Mouse (Mus musculus): ENCODE data around the gene Zbtb8os. TPM values are rescaled to one million over a fixed set of nuclear protein-coding genes. Genes with fewer than 3 reads are reported as not detected.
"Not testable (repeated sequence)": the region's sequence is repeated elsewhere in the genome, so short reads cannot be mapped to it uniquely, and the experiment has no call there.

Zbtb8os gene
- polyA plus RNA-seq, 1 experiment from 2014 or later = 48.1 TPM

DNA sequence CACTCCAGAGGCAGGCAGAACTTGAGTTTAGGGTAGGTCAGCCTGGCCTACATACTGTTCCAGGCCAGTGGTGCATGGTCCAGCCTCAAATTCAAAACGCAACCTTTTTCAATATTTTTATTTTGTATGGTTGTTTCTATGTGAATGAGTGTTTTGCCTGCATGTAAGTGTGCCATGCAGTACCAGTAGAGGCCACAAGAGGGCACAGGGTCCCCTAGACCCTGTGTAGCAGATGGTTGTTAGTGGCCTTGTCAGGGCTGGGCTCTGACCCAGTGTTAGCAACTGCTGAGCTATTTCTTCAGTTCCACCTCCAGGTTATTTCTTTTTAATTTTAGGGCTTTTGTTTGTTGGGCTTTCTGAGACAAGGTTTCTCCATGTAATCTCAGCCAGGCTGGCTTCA, 15.1 kb downstream of the Zbtb8os start:
- Histone ChIP-seq H3K4me3 (ENCODE audit: control insufficient read depth in 1 of 2, insufficient read depth in 1 of 2, low read depth in 1 of 2, low read length in 2 of 2) (no peak overlapping the region), H3K9ac (ENCODE audit: low read length) (no peak overlapping the region), H3K4me1 (ENCODE audit: control insufficient read depth in 2 of 2, insufficient read depth in 2 of 2, low read length in 2 of 2) (no peaks in the 10 kb centered on the region), H3K27ac (replicated peaks in 1 of 2; ENCODE audit: control insufficient read depth in 1 of 2, insufficient read depth in 1 of 2, low read depth in 2 of 2, low read length in 2 of 2) (no peak overlapping the region), H3K9me3 (ENCODE audit: control insufficient read depth, low read length) (no peaks in the 10 kb centered on the region), H3K4me2 (ENCODE audit: low read length) (no peak overlapping the region), H3K27me3 (ENCODE audit: control insufficient read depth, insufficient read depth, low read length) (no peaks in the 10 kb centered on the region), H3K36me3 (ENCODE audit: control insufficient read depth, insufficient read depth, low read length) (peaks cover 36% of the 10 kb centered on the region)
- WGBS = 10% methylated on average over 1 of the region's 1 CpGs
- ATAC-seq (ENCODE audit: insufficient number of reproducible peaks, insufficient read depth, low FRiP score, low read depth) = peak; percentile 72

DNA sequence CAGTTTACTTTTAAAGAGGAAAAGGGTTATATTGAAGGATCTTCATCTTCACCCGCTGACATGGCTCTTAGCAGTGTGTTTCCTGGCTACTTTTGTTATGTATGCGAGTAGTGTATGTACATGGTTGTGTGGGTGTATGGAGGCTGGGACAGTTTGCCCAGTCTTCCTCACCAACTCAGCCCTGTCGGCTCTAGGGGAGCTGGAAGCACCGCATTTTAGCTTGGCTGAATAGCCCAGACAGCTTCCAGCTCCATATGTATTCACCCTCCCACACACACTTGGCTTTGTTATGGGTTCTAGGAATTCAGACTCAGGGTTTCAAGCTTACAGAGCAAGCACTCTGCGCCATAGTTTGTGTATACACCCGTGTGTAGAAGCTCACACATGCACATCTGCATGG, 15.6 kb downstream of the Zbtb8os start:
- no peak for ATAC-seq (ENCODE audit: insufficient number of reproducible peaks, insufficient read depth, low FRiP score, low read depth)
- Histone ChIP-seq H3K27me3 (ENCODE audit: control insufficient read depth, insufficient read depth, low read length) (no peaks in the 10 kb centered on the region), H3K9ac (ENCODE audit: low read length) (no peak overlapping the region), H3K4me1 (ENCODE audit: control insufficient read depth in 2 of 2, insufficient read depth in 2 of 2, low read length in 2 of 2) (no peaks in the 10 kb centered on the region), H3K27ac (replicated peaks in 1 of 2; ENCODE audit: control insufficient read depth in 1 of 2, insufficient read depth in 1 of 2, low read depth in 2 of 2, low read length in 2 of 2) (no peak overlapping the region), H3K36me3 (ENCODE audit: control insufficient read depth, insufficient read depth, low read length) (peaks cover 41% of the 10 kb centered on the region), H3K9me3 (ENCODE audit: control insufficient read depth, low read length) (no peaks in the 10 kb centered on the region), H3K4me2 (ENCODE audit: low read length) (no peak overlapping the region), H3K4me3 (ENCODE audit: control insufficient read depth in 1 of 2, insufficient read depth in 1 of 2, low read depth in 1 of 2, low read length in 2 of 2) (no peak overlapping the region)
- WGBS = 76% methylated on average over 6 of the region's 6 CpGs

DNA sequence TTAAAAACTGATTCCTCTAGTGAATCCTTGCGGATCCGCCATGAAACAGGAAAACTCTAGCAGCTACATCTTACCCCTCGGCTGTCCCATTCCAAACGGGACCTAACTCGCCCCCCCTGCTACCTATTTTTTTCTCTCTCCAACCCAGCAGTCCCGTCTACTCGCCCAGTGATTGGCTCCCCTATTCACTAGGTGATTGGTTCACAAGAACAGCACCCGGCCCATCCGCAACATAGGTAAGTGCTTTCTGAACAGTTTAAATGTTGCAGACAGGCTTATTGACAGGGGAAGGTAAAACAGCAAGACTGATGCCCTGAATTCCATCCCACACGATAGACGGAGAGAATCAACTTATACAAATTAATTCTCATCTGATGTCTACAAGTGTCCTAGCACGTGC, 17.7 kb downstream of the Zbtb8os start:
- WGBS = 85% methylated on average over 12 of the region's 12 CpGs
- no peak overlapping the region for H3K27ac ChIP-seq (replicated peaks in 1 of 2; ENCODE audit: control insufficient read depth in 1 of 2, insufficient read depth in 1 of 2, low read depth in 2 of 2, low read length in 2 of 2)
- H3K9ac ChIP-seq (ENCODE audit: low read length) = no peak overlapping the region
- peaks cover 53% of the 10 kb centered on the region for H3K36me3 ChIP-seq (ENCODE audit: control insufficient read depth, insufficient read depth, low read length)
- H3K4me1 ChIP-seq (ENCODE audit: control insufficient read depth in 2 of 2, insufficient read depth in 2 of 2, low read length in 2 of 2) = no peaks in the 10 kb centered on the region
- H3K4me2 ChIP-seq (ENCODE audit: low read length) = no peak overlapping the region
- H3K9me3 ChIP-seq (ENCODE audit: control insufficient read depth, low read length) = no peaks in the 10 kb centered on the region
- H3K4me3 ChIP-seq (ENCODE audit: control insufficient read depth in 1 of 2, insufficient read depth in 1 of 2, low read depth in 1 of 2, low read length in 2 of 2) = no peak overlapping the region
- ATAC-seq (ENCODE audit: insufficient number of reproducible peaks, insufficient read depth, low FRiP score, low read depth) = no peak
- H3K27me3 ChIP-seq (ENCODE audit: control insufficient read depth, insufficient read depth, low read length) = no peaks in the 10 kb centered on the region

DNA sequence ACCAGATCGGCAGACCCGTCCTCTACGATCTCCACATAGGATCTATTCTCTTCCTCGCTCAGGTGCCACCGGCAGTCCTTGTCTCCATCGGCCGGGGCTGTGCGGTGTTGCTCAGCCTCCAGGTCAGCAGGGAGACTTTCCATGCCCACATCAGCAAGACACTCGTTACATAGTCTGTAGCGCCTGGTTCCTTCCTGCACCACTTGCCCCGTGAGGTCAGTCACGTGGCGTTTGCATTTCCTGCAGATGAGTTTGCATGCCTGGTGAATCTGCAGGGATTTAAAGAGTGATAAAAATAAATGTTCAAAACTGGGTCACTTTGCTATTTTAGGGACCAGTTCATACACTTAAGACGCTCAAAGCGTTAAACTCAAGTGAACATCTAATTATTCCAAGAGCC, 18.7 kb downstream of the Zbtb8os start:
- H3K36me3 ChIP-seq (ENCODE audit: control insufficient read depth, insufficient read depth, low read length) = peaks cover 57% of the 10 kb centered on the region
- WGBS = 72% methylated on average over 15 of the region's 15 CpGs

DNA sequence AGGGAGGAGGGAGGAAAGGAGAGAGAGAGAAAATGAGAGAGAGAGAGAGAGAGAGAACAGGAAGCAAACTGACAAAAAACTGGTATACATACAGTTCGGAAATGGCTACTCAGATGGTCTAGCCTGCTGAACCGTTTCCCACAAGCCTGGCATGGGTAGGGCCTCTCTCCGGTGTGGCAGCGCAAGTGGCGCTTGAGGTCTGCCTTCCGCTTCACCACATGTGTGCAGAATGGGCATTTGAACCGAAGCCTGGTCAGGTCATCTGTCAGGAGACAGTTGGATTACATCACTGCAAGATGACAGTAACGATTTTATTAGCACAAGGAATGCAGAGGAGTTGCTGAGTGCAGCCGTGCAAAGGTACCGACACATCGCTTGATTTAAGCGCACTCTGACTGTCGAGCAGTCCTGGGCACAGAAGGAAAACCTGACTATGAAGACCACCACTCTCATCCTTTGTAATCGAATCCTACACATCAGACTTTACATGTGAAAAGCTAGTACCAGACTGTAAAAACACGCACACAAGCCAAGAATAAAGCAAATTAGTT, 22.2 kb downstream of the Zbtb8os start:
- Histone ChIP-seq H3K4me1 (ENCODE audit: control insufficient read depth in 2 of 2, insufficient read depth in 2 of 2, low read length in 2 of 2) (no peaks in the 10 kb centered on the region), H3K36me3 (ENCODE audit: control insufficient read depth, insufficient read depth, low read length) (peaks cover 66% of the 10 kb centered on the region), H3K27me3 (ENCODE audit: control insufficient read depth, insufficient read depth, low read length) (no peaks in the 10 kb centered on the region), H3K27ac (replicated peaks in 1 of 2; ENCODE audit: control insufficient read depth in 1 of 2, insufficient read depth in 1 of 2, low read depth in 2 of 2, low read length in 2 of 2) (no peak overlapping the region), H3K9me3 (ENCODE audit: control insufficient read depth, low read length) (no peaks in the 10 kb centered on the region), H3K9ac (ENCODE audit: low read length) (no peak overlapping the region), H3K4me3 (ENCODE audit: control insufficient read depth in 1 of 2, insufficient read depth in 1 of 2, low read depth in 1 of 2, low read length in 2 of 2) (no peak overlapping the region), H3K4me2 (ENCODE audit: low read length) (no peak overlapping the region)
- 79% methylated on average over 15 of the region's 15 CpGs for WGBS
- ATAC-seq (ENCODE audit: insufficient number of reproducible peaks, insufficient read depth, low FRiP score, low read depth) = no peak

More for the DNA sequence above, 18.7 kb downstream of the Zbtb8os start:
- H3K4me1 ChIP-seq (ENCODE audit: control insufficient read depth in 2 of 2, insufficient read depth in 2 of 2, low read length in 2 of 2) = no peaks in the 10 kb centered on the region
- no peaks in the 10 kb centered on the region for H3K27me3 ChIP-seq (ENCODE audit: control insufficient read depth, insufficient read depth, low read length)
- no peak overlapping the region for H3K4me2 ChIP-seq (ENCODE audit: low read length)
- ATAC-seq (ENCODE audit: insufficient number of reproducible peaks, insufficient read depth, low FRiP score, low read depth) = no peak
- H3K4me3 ChIP-seq (ENCODE audit: control insufficient read depth in 1 of 2, insufficient read depth in 1 of 2, low read depth in 1 of 2, low read length in 2 of 2) = no peak overlapping the region
- no peaks in the 10 kb centered on the region for H3K9me3 ChIP-seq (ENCODE audit: control insufficient read depth, low read length)
- no peak overlapping the region for H3K27ac ChIP-seq (replicated peaks in 1 of 2; ENCODE audit: control insufficient read depth in 1 of 2, insufficient read depth in 1 of 2, low read depth in 2 of 2, low read length in 2 of 2)
- no peak overlapping the region for H3K9ac ChIP-seq (ENCODE audit: low read length)

DNA sequence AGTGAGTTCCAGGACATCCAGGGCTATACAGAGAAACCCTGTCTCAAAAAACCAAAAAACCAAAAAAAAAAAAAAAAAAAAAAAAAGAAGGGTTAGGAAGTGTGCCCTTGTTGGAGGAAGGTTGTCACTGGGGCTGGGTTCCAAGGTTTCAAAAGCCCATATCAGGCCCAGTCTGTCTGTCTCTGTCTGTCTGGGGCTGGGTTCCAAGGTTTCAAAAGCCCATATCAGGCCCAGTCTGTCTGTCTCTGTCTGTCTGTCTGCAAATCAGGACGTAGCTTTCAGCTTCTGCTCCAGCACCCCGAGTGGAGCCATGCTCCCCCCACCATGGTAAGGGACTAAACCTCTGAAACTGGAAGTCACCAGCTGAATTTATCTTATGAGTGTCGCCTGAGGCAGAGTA, 26.7 kb downstream of the Zbtb8os start:
- H3K27ac ChIP-seq (replicated peaks in 1 of 2; ENCODE audit: control insufficient read depth in 1 of 2, insufficient read depth in 1 of 2, low read depth in 2 of 2, low read length in 2 of 2); H3K4me2 ChIP-seq (ENCODE audit: low read length); H3K9me3 ChIP-seq (ENCODE audit: control insufficient read depth, low read length); H3K4me3 ChIP-seq (ENCODE audit: control insufficient read depth in 1 of 2, insufficient read depth in 1 of 2, low read depth in 1 of 2, low read length in 2 of 2); H3K27me3 ChIP-seq (ENCODE audit: control insufficient read depth, insufficient read depth, low read length); H3K9ac ChIP-seq (ENCODE audit: low read length); ATAC-seq (ENCODE audit: insufficient number of reproducible peaks, insufficient read depth, low FRiP score, low read depth); H3K4me1 ChIP-seq (ENCODE audit: control insufficient read depth in 2 of 2, insufficient read depth in 2 of 2, low read length in 2 of 2): not testable (repeated sequence)
- peaks cover 35% of the 10 kb centered on the region for H3K36me3 ChIP-seq (ENCODE audit: control insufficient read depth, insufficient read depth, low read length)
- 83% methylated on average over 3 of the region's 3 CpGs for WGBS

DNA sequence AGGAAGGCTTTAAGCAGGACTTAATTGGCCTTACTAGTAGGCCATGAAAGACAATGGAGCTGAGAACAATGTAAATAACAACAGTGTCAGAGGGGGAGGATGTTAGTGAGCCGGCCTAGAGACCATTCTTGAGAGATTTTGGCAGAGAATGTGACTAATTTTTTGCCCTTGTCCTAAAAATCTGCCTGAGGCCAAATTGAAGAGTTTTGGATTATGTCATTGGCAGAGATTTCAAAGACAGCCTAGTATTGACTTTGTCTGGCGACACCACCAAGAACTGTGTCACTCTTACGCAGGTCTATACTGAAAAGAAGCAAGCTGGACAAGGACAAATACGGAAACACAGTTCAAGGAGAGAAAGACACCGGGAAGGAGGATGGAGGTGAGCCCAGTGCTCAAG, 27.3 kb downstream of the Zbtb8os start:
- Histone ChIP-seq H3K4me2 (ENCODE audit: low read length) (no peak overlapping the region), H3K9ac (ENCODE audit: low read length) (no peak overlapping the region), H3K4me3 (ENCODE audit: control insufficient read depth in 1 of 2, insufficient read depth in 1 of 2, low read depth in 1 of 2, low read length in 2 of 2) (no peak overlapping the region), H3K27me3 (ENCODE audit: control insufficient read depth, insufficient read depth, low read length) (no peaks in the 10 kb centered on the region), H3K4me1 (ENCODE audit: control insufficient read depth in 2 of 2, insufficient read depth in 2 of 2, low read length in 2 of 2) (no peaks in the 10 kb centered on the region), H3K36me3 (ENCODE audit: control insufficient read depth, insufficient read depth, low read length) (peaks cover 33% of the 10 kb centered on the region), H3K27ac (replicated peaks in 1 of 2; ENCODE audit: control insufficient read depth in 1 of 2, insufficient read depth in 1 of 2, low read depth in 2 of 2, low read length in 2 of 2) (no peak overlapping the region), H3K9me3 (ENCODE audit: control insufficient read depth, low read length) (no peaks in the 10 kb centered on the region)
- no peak for ATAC-seq (ENCODE audit: insufficient number of reproducible peaks, insufficient read depth, low FRiP score, low read depth)
- 88% methylated on average over 5 of the region's 5 CpGs for WGBS

DNA sequence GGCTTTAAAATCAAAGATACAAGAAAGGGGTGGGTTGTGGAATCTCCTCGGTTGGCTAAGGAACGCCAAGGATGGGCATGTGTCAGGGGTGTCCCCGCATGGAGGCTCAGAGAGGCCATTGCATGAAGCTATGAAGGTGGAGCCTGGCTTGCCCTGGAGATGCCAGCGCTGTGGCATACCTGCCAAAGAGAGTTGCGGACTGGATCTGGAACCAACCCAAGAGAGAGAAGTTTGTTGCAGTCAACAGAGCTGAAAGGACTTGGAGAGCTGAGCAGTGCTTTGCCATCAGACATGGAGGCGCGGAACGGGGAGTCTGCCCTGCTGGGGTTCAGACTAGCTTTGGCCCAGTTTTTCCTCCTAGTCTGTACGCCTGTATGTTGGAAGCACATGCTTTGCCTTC, 28.0 kb downstream of the Zbtb8os start:
- H3K27me3 ChIP-seq (ENCODE audit: control insufficient read depth, insufficient read depth, low read length) = no peaks in the 10 kb centered on the region
- H3K4me3 ChIP-seq (ENCODE audit: control insufficient read depth in 1 of 2, insufficient read depth in 1 of 2, low read depth in 1 of 2, low read length in 2 of 2) = no peak overlapping the region
- no peak overlapping the region for H3K27ac ChIP-seq (replicated peaks in 1 of 2; ENCODE audit: control insufficient read depth in 1 of 2, insufficient read depth in 1 of 2, low read depth in 2 of 2, low read length in 2 of 2)
- H3K9ac ChIP-seq (ENCODE audit: low read length) = no peak overlapping the region
- no peaks in the 10 kb centered on the region for H3K9me3 ChIP-seq (ENCODE audit: control insufficient read depth, low read length)
- H3K4me2 ChIP-seq (ENCODE audit: low read length) = no peak overlapping the region
- 90% methylated on average over 9 of the region's 9 CpGs for WGBS
- H3K36me3 ChIP-seq (ENCODE audit: control insufficient read depth, insufficient read depth, low read length) = peaks cover 29% of the 10 kb centered on the region
- no peaks in the 10 kb centered on the region for H3K4me1 ChIP-seq (ENCODE audit: control insufficient read depth in 2 of 2, insufficient read depth in 2 of 2, low read length in 2 of 2)
- no peak for ATAC-seq (ENCODE audit: insufficient number of reproducible peaks, insufficient read depth, low FRiP score, low read depth)

Measured in heart, embryonic 14.5 days (tissue).